Mouse (Mus musculus) embryo, embryonic 10.5 days (tissue): Measurements from ENCODE around the gene Tnfrsf12a.

ENCODE experiments used
- DNase-seq: peaks from one replicate; pipeline ENCODE4 v3.0.0-alpha.2; 2015; ENCODE audit warnings: low spot score

Tnfrsf12a gene

DNA sequence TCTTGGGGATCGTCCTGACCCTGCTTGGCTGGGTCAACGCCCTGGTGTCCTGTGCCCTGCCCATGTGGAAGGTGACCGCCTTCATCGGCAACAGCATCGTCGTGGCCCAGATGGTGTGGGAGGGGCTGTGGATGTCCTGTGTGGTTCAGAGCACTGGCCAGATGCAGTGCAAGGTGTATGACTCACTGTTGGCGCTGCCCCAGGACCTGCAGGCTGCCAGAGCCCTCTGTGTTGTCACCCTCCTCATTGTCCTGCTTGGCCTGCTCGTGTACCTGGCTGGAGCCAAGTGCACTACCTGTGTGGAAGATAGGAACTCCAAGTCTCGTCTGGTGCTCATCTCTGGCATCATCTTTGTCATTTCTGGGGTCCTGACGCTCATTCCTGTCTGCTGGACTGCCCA, 3.8 kb upstream of the Tnfrsf12a start:
- DNase-seq, result no peak

DNA sequence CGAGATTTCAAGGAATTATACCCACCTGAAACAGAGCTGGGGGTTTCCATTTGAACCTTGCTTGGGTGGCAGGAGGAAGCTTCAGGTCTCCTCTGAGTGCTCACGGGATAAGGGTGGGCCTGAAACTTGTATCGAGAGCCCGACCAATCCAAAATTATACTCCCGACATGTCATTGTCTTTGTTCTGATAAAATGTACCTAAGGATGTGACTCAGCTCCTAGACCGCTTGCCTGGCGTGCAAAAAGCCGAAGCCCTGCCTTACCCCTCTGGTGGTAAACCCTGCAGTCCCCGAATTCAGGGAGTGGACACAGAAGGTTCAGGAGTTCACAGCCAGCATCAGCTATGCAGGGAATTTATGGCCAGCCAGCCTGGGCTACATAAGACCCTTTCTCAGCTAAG, 3.1 kb upstream of the Tnfrsf12a start:
- DNase-seq, result no peak

DNA sequence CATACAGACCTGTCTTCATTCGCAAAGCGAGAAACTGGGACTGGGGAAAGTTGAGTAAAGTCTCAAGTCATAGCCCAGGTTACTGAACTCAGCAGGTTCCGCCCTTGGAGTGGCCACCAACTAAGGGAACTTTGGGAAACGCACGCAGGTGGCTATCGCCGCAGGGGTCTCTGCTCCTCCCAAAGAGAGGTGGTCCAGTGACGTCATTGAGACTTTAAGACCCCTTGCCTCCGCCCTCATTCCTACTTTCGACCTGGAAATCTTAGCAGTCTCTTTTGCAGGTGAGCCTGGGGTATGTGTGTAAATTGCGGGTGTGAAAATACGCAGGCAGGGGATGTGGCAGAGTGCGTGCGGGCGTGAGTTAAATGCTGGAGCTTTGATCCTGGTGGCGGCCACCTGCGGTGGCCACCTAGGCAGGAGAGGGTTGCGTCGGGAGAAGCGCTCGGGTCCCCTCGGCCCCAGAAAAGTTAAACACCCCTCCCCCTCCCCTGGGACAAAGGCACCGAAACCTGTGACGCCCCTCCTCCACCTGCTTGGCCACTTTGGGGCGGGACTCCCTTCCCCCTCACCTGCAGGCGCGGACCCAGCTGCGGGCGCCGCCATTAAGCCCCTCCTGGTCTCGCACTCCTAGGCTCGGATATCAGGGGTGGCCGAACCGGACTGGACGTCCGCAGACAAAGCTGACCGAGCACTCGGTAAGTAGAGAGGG, 2.0 kb upstream of the Tnfrsf12a start, which contains the start of gene Cldn6:
Gene Cldn6 (plus strand): TSS at position 123 of the 709 bp plus-strand sequence.
- no peak for DNase-seq

DNA sequence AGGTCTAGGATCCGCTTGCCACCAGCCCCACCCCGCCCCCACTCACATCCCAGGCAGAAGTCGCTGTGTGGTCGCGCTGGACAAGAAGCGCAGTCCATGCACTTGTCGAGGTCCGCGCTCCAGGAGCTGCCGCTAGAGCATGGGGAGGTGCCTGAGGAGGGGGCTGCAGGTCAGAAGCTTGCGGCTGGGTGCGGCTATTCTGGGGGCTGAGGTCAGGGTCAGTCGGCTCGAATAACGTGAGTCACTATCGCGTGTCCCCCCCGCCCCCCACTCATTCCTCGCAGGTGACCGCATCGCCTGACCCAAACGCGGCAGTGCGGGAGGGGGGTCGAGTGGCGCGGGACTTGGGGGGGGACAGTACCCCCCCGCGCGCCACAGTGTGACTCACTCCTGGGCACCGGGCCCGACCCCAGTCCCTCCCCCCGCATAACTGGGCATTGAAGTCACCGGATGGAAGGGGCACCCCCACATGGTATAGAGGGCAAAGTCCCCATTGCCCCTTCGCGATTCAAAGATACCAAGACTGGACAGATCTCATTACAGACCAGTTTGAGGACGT, 716 bp downstream of the Tnfrsf12a start:
- peak; percentile 62 for DNase-seq

DNA sequence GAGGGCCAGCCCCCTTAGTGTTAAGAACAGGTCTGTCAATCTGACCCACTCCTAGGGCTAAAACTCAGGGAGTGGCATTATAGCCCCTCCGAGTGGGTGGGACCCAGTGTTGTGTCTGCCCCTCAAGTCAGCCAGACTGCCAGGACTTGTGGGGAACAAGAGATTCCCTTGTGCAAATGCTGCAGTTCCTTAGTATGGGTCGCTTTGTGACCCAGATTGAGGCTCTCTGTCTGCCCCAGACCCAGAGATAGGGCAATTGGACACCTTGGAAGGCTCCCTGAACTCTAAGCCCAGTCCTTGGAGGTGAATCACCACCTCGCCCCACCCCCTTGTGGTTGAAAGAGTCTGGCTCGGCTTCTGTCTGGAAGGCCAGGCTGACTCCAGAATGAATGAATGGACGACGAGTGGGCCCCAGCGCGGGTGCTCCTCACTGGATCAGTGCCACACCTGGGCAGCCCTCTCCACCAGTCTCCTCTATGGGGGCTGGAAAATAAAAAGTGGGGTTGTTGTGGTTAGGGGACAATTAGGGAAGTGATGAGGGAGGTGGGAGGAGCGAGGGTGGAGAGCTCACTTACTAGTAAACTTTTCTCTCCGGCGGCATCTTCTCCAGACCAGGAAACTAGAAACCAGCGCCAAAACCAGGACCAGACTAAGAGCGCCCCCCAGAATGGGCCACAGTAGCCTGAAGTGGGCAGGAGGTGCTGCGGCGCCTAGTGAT, 1.5 kb downstream of the Tnfrsf12a start:
- peak; percentile 49 for DNase-seq

DNA sequence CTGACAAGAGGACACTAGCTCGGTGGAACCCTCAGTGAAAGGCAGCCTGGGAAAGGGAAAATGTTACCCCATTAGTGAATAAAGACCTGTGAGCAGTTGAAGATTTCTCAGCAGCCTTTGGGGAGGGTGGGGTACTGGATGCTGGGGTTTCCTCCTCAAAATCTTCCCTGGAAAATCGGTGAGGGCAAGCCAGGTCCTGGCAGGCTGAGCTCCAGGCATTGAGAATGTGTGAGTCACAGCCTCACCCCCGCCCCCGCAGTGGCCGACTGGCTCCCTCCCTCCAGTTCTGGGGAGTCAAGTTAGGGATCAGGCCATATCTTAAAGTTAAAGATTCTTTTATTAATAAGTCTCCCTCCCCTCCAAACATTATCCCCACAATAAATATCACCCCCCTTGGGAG, 2.1 kb downstream of the Tnfrsf12a start:
- DNase-seq, result no peak

DNA sequence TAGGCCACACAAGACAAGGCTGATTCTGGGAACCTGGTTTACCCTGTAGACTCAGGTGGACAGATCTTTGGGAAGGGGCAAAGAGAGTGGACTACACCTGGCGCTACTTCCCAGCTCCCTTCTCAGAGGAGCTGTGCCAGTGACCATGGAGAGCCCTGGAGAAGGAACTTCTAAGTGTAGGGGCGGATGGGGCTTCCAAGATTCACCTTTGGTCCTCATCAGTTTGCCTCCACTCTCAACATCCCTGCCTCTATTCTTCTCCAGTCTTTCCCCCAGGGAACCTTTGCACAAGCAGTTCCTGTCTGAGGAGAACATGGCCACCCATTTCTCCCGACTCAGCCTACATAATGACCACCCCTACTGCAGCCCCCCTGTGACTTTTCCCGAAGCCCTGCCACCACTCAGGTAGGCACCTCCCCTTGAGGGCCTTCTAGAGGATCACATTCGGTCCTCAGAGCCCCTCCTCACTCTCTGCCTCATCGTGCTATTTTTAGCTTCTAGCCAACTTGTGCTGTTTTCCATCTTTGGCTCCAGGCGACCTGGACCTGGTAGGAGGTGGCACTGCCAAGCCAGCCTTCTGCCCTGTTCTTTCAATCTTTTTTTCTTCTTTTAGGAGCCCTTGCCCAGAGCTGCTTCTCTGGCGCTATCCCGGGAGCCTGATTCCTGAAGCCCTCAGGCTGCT, 2.9 kb downstream of the Tnfrsf12a start:
- no peak for DNase-seq

DNA sequence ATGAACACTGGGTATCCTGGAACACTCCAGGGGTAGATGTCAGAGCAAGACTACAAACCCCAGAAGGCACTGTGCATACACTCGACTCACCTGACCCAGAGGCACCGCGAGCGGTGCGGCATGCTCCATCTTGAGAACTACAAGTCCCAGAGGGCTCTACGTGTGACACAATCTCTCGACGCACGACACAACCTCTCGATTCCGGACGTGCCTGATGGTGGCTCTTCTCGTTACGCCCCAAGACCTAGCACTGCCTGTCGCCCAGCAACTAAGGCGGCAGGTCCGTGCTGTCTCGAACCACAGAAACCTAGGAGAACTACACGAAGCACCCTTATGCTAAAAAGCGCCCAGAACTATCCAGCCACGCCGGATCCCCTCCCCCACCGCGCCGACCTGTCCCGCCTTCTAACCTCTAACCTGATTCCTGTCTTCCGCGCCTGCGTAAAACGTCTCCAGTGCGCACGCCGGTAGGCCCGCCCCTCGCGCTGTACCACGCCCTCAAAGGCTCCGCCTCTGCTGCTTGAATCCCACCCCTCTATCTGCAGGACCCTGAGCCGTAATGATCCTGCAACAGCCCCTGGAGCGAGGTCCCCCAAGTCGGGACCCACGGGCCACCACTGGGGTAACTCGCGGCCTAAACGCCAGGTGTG, 3.7 kb downstream of the Tnfrsf12a start, which contains the start of the genes Hcfc1r1 and Thoc6:
Gene Hcfc1r1 (plus strand): TSS at position 173 of the 650 bp plus-strand sequence.
Gene Thoc6 (minus strand): TSS at position 459 of the 650 bp plus-strand sequence.
- DNase-seq, result peak; percentile 96

DNA sequence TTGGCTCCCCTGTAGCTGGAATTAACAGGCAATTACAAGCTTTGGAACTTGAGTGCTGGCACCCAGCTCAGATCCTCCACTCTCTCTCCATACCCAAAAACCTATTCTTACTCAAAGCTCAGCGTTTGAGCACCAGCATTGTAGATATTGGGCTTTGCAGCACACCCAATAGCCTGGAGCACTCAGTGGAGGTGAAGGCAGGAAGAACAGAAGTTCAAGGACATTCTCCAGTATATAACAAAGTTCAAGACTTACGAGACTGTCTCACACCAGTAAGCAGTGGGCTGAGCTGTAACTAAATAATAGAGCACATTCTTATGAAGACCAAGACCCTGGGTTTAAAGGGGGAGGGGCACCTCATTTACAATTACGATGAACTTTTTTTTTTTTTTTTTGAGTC, 4.5 kb downstream of the Tnfrsf12a start:
- DNase-seq, result no peak

DNA sequence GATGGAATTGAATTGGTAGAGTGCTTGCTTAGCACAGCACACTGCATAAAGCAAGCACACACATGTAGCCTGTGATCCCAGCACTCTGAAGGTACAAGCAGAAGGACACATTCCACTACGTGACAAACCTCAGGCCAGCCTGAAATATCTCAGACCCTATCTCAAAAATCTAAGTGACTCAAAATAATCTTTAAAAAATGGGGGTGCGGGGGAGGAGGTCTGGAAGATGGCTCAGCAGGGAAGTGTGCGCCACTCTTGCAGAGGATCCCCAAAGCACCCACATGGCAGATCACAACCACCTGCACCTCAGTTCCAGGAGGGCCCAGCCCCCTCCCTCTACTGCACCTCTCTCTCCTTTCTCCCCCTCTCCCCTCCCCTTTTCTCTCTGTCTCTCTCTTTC, 5.7 kb downstream of the Tnfrsf12a start:
- no peak for DNase-seq

DNA sequence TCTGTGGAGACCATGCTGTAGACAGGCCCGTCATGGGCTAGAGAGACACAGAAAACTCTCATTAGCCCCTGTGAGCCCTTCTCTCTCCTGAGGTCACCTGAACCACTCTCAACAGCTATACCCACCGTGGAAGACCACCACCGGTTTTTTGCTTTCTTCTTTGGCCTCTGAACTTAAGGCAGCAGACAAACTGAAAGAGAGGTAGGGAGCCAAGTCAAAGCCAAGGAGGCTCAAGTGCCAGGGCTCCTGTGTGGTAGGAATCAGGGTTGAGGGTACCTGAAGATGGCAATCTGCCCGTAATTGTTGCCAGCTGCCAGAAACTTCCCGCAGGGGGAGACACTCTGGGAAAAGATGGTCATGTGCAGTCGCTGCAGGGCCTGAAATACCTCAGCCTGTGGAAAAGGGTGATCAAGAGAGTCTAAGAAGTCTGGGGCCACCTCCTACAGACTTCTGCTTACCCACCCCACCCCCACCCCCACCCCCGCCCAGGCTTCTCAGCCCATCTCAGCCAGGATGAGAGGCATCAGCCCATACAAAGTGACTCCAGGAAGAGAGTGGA, 6.7 kb downstream of the Tnfrsf12a start:
- no peak for DNase-seq

DNA sequence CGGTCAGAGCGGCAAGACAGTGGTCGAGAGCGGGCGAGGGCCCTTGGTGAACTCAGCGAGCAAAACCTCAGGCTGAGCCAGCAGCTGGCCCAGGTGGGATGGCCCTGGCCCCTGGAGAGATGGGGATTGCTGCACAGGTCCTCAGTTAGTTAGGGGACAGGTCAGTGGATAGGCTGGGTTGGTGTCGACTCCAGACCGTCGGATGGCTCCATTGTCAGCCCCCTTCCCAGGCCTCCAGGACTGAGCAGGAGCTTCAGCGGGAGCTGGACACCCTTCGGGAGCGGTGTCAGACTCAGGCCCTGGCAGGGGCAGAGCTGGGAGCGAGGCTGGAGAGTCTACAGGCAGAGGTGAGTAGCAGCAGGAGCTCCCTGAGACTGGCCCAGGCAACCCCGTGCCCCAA, 11.8 kb downstream of the Tnfrsf12a start:
- no peak for DNase-seq

DNA sequence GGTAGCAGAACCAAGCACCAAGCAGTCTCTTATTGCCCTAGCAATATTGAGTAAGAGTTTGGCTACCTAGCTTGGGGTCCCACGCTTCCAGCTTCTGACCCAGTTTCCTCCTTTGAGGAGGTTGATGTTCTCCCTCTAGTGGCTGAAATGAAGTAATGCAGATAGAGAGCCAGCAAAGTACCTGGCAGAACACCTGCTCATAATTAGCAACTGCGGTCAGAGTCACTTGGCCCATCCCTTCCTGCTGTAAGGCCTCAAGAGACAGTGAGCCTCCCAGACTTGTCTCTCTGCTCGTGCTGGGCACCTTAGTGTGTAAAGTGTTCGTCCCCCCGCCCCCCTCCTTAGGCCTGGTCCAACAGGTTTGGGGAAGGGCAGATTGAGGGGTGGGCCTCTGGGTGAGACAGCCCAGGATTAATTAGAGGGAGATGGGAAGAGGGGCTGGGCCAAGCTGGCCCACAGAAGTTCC, 12.7 kb downstream of the Tnfrsf12a start:
- peak; percentile 76 for DNase-seq

DNA sequence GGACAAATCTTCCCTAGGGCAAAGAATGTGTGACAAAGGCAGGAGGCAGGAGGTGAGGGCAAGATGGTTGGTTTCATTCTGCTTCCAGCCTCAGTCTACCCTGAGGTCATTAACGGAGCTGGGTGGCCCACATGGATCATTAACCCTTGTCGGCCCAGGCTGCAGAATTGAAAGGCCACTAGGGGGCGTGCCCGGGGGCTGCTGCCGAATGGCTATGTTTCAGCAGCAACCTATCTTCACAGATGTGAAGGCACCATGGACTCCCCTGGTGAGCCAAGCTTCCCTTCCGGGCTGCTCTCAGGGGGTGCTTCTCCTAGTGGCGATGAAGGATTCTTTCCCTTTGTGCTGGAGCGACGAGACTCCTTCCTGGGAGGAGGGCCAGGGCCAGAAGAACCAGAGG, 15.7 kb downstream of the Tnfrsf12a start:
- DNase-seq, result peak; percentile 39

DNA sequence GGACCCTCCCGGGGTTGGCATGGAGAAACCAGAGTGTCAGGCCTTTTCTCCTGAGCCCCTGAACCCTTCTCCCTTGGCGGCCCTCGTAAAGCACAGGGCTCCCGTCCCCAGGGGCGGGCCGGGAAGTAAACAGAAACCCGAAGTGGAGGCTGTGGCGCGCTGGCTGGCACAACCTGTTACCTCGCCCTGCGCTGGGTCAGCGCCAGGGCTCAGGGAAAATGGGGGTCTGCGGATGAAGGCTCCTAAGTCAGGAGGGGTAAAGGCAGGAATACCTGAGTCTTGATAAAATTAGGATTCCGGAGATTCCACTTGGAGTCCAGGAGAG, 16.4 kb downstream of the Tnfrsf12a start:
- no peak for DNase-seq

DNA sequence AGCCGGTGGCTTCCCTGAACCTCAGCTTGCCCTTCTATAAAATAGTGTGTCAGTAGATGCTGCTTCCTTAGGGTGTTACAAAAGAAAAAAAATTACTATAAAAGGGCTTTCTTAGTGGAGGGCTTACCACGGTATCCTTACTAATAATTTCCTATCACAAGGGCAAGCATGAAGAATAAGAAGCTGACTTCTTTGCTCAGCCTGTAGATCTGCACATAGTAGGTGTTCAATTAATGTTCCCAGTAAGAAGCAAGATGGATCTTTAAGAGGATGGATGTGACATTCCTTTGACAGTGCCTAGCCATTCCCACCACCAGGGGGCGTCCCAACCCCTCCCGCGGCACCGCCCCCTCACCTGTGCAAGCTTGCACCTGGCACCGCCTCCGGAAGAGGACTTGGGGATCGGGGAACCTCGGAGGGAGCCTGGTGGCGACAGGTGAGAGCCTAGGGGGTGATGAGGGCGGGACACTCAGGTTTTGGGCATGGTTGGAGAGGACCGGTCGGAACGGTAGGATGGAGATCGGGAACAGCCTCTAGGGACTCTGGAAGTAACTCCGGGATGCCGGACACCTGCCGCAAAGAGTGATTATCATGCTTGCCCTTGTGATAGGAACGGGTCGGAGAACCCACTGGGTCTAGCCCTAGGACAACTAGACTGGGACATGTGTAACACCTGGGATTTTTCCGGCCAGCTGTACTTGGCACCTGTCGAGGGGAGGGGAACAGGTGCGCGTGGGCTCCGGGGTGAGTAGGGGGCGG, 17.0 kb downstream of the Tnfrsf12a start, which contains the start of gene Bicdl2:
Gene Bicdl2 (plus strand): TSS at position 390 of the 759 bp plus-strand sequence.
- no peak for DNase-seq

DNA sequence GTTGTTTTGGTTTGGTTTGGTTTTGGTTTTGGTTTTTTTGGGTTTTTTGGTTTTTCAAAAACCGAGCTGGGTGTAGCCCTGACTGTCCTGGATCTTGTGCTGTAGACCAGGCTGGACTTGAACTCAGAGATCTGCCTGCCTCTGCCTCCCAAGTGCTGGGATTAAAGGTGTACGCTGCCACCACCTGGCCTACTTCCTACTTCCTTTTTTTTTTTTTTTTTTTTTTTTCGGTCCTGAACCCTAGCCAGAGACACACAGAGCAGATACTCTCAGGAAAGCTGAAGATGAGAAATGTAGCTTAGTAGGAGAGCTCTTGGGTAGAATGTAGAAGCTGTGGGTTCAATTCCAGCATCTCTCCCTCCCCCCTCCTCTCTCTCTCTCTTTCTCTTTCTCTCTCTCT, 18.8 kb downstream of the Tnfrsf12a start:
- DNase-seq, result no peak

DNA sequence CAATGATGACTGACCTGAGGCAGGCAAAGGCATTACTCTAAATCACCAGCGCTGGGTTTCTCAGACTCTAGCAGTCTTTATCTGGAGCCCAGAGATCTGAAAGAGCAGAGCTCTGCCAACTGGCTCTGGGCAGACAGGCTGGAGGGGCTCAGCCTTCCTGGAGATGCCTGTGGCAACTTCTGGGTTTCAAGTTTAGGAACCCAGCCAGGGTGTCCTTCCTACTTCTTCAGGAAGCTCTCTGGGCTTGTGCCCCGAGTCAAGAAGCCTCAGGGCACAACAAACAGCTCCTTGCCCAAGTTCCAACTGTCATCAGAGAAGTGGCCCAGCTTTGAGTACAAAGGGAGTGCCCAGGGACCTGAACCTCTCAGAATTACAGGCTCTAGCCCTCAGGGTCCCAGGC, 22.9 kb downstream of the Tnfrsf12a start:
- DNase-seq, result no peak

DNA sequence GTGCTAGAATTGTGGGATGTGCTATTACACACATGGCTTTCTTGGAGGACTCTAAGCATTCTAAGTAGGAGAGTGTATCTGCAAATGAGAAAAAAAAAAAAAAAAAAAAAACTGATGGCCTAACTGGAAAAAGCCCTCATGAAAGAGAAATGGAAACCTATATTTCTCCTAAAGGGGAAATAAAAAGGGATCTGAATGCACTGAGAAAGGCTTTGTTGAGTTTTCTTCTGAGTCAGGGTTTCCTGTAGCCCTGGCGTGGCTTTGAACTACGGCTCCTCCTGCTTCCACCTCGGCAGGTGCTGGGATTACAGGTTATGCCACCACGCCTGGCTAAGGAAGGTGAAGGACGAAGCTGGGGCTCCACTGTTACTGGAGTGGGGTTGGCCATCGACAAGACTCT, 23.3 kb downstream of the Tnfrsf12a start:
- DNase-seq, result no peak

DNA sequence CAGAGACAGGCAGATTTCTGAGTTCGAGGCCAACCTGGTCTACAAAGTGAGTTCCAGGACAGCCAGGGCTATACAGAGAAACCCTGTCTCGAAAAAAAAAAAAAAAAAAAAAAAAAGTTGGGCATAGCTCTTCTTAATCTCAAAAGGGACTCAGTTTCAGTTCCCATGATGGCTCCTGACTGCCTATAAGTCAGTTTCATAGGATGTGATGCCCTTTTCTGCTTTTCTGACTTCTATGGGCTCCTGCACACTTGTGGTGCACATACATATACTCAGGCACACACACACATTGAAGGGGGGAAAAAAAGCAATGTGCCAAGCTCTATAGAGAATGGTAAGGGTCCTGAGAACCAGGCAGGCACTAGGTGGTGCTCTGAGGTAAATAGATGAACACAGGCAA, 23.9 kb downstream of the Tnfrsf12a start:
- DNase-seq, result no peak

DNA sequence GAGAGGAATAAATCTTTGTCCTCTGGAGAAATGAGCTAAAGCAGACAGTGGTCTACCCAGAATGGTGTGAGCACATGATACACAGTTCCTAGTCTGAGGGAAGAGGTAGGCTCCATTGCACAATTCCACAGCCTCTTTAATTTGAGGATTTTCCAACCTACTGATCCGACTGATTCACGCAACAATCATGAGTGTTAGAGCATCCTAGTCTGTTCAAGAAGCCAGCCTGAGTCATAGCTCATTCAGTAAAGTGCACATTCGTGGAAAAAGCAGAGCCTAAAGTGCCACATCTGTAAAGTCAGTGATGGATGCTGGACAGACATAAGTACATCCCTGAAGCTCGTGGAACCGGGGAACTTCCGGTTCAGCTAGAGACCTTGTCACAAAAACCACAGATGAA, 25.9 kb downstream of the Tnfrsf12a start:
- DNase-seq, result no peak
